ENCODE assay signal across 14 mouse cellular contexts in the genomic region with DNA sequence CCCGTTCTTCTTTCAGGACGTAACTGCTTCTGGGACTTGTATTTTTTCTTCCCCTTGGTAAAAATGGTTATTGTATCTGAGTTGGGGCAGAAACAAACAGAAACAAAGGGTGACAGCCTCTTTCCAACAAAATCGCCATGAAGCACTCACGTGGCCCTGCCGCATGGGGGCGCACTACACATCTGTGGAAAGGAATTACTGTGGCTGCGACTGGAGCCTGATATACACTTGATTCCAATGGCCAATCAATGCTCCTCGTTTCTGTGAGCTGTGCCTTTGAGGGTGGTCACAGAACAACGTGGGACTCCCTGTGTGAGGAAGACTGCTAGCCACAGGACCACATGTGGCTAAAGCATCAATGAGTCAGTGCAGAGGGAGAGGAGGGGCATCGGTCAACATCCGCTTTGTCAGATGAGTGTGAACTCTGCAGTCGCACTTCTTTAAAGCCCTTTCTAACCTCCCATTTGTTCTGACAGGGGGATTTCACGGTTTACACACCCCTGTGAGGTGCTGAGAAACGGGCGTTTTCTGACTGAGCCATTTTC. TPM values are rescaled to one million over a fixed set of nuclear protein-coding genes. Genes with fewer than 3 reads are reported as not detected.
A peak's percentile ranks its signal among the peaks of the same experiment; 100 is the strongest.
DNase-seq lines count a peak whose midpoint lies in the region; ATAC-seq and TF ChIP-seq lines count a peak whose summit lies in the region.
"Had no signal": no experiment of that assay in that cellular context is flagged by ENCODE, and none has a peak within 500 bp of the region (broad histone marks: within the 10 kb centered on the region; RNA-seq: fewer than 3 reads in every experiment).

No protein-coding gene starts in this region.

- no peak for ATAC-seq in kidney, postnatal 0 days (replicated peaks; ENCODE audit: low FRiP score, low read depth)
- ATAC-seq: activated CD4-positive, CD25-positive, alpha-beta regulatory T cell, adult 4 months; intestine, embryonic 15.5 days had no signal

- no peak overlapping the region for H3K9ac ChIP-seq in kidney, postnatal 0 days (ENCODE audit: low read depth, low read length)
- no peak overlapping the region for H3K9ac ChIP-seq in ES-Bruce4 (ENCODE audit: low read depth, poor library complexity, severe bottlenecking)
- H3K9ac ChIP-seq: intestine, embryonic 15.5 days; limb, embryonic 15.5 days; neural tube, embryonic 13.5 days had no signal

- no peak overlapping the region for H3K4me2 ChIP-seq in kidney, postnatal 0 days (ENCODE audit: low read length)
- H3K4me2 ChIP-seq: intestine, embryonic 15.5 days; limb, embryonic 15.5 days; neural tube, embryonic 13.5 days had no signal

- TF ChIP-seq EP300 in ES-Bruce4 (IDR thresholded peaks at IDR 0.05; ENCODE audit: insufficient read depth, low read depth, low read length): no peak

- H3K4me3 ChIP-seq in kidney, postnatal 0 days (replicated peaks; ENCODE audit: low read depth, low read length): no peak overlapping the region
- H3K4me3 ChIP-seq in ES-Bruce4 (ENCODE audit: low read depth, low read length): no peak overlapping the region
- H3K4me3 ChIP-seq: intestine, embryonic 15.5 days; limb, embryonic 15.5 days; midbrain, embryonic 10.5 days; neural tube, embryonic 13.5 days had no signal

- TF ChIP-seq POLR2A in ES-Bruce4 (IDR thresholded peaks at IDR 0.05; ENCODE audit: insufficient read depth, low read length): no peak

- peak; percentile 51 for TF ChIP-seq CTCF in kidney, postnatal 0 days (IDR thresholded peaks at IDR 0.05; ENCODE audit: low read depth)
- TF ChIP-seq CTCF in ES-Bruce4 (IDR thresholded peaks at IDR 0.05; ENCODE audit: low read depth, low read length): peak; percentile 70

- 0 out of 2 replicates have a peak, but pooled peaks cover 9% of the 10 kb centered on the region for H3K36me3 ChIP-seq in kidney, postnatal 0 days (ENCODE audit: insufficient read depth, low read length)
- H3K36me3 ChIP-seq in ES-Bruce4 (ENCODE audit: control insufficient read depth, insufficient read depth, low read length, poor library complexity, severe bottlenecking): no peaks in the 10 kb centered on the region
- H3K36me3 ChIP-seq: midbrain, embryonic 10.5 days; neural tube, embryonic 13.5 days had no signal

- DNase-seq in kidney, postnatal 0 days (ENCODE audit: low spot score): no peak
- no peak for DNase-seq in kidney, postnatal 25 days
- peak; percentile 14 to 15 for DNase-seq in B cell, adult 2 months
- DNase-seq in induced T-regulatory cell, adult 2 months (ENCODE audit: low read depth): peak; percentile 24
- DNase-seq in cerebellum, postnatal 4 days (ENCODE audit: low spot score in 2 of 2): no peak
- DNase-seq in cerebellum, adult 11-12 months: no peak
- DNase-seq: gastrocnemius, postnatal 14 days; right cerebral cortex, postnatal 25 days had no signal

- H3K9me3 ChIP-seq in kidney, postnatal 0 days (replicated peaks; ENCODE audit: low read length): no peaks in the 10 kb centered on the region
- H3K9me3 ChIP-seq in ES-Bruce4 (replicated peaks; ENCODE audit: control insufficient read depth, insufficient read depth, low read length, poor library complexity, severe bottlenecking): no peaks in the 10 kb centered on the region
- H3K9me3 ChIP-seq: intestine, embryonic 15.5 days; limb, embryonic 15.5 days; midbrain, embryonic 10.5 days; neural tube, embryonic 13.5 days had no signal

- no peak overlapping the region for H3K27ac ChIP-seq in kidney, postnatal 0 days
- H3K27ac ChIP-seq in ES-Bruce4 (ENCODE audit: insufficient read depth, low read length): no peak overlapping the region
- H3K27ac ChIP-seq: intestine, embryonic 15.5 days; limb, embryonic 15.5 days; midbrain, embryonic 10.5 days; neural tube, embryonic 13.5 days had no signal

- WGBS in kidney, postnatal 0 days: 70% methylated on average over 15 of the region's 15 CpGs

- no peaks in the 10 kb centered on the region for H3K4me1 ChIP-seq in kidney, postnatal 0 days (replicated peaks; ENCODE audit: insufficient read depth, low read length)
- H3K4me1 ChIP-seq in ES-Bruce4 (ENCODE audit: control insufficient read depth, insufficient read depth, low read length): no peaks in the 10 kb centered on the region
- H3K4me1 ChIP-seq: limb, embryonic 15.5 days; midbrain, embryonic 10.5 days; neural tube, embryonic 13.5 days had no signal

- H3K27me3 ChIP-seq in kidney, postnatal 0 days (ENCODE audit: insufficient read depth, low read length): no peaks in the 10 kb centered on the region
- no peaks in the 10 kb centered on the region for H3K27me3 ChIP-seq in ES-Bruce4 (ENCODE audit: control insufficient read depth, insufficient read depth, low read length, poor library complexity, severe bottlenecking)
- H3K27me3 ChIP-seq: intestine, embryonic 15.5 days; limb, embryonic 15.5 days; neural tube, embryonic 13.5 days had no signal

RNA-seq across cellular contexts. Expression of a gene that starts 39.8 kb away (rescaled TPM):
- 21.0 and 23.7 TPM in 2 replicates for polyA plus RNA-seq in kidney, postnatal 0 days (2015; fragmentation: Nextera tagmentation; extraction: Ambion mirVana)
- 27.7 and 29.6 TPM in 2 replicates for polyA plus RNA-seq in ES-Bruce4 (2011; ENCODE audit: insufficient read depth, insufficient read length, low read depth, missing spikeins)

RNA-seq across cellular contexts. Expression of a gene that starts 39.9 kb away (rescaled TPM):
- polyA plus RNA-seq in kidney, postnatal 0 days (2015; fragmentation: Nextera tagmentation; extraction: Ambion mirVana): 7.9 and 8.9 TPM in 2 replicates
- 9.6 and 9.8 TPM in 2 replicates for polyA plus RNA-seq in ES-Bruce4 (2011; ENCODE audit: insufficient read depth, insufficient read length, low read depth, missing spikeins)

RNA-seq across cellular contexts. Expression of a gene that starts 58.4 kb away (rescaled TPM):
- polyA plus RNA-seq in kidney, postnatal 0 days (2015; fragmentation: Nextera tagmentation; extraction: Ambion mirVana): 135 and 145 TPM in 2 replicates
- 11.6 and 13.3 TPM in 2 replicates for polyA plus RNA-seq in ES-Bruce4 (2011; ENCODE audit: insufficient read depth, insufficient read length, low read depth, missing spikeins)

Comparison
In these comparisons a context has a peak if more than half of its experiments do, and no peak if none do; other contexts are left out.
1. DNase-seq: peak in B cell, adult 2 months (2 of 2) and induced T-regulatory cell, adult 2 months (single experiment); none in kidney, postnatal 0 days (single experiment), kidney, postnatal 25 days (0 of 2), cerebellum, postnatal 4 days (0 of 2) and cerebellum, adult 11-12 months (single experiment).